Comparison of ENCODE assay signal across 8 mouse cellular contexts in genomic region chr6:87980374-87981029, GRCm38 (mm10). TPM values are rescaled to one million over a fixed set of nuclear protein-coding genes. Genes with fewer than 3 reads are reported as not detected.
A peak's percentile ranks its signal among the peaks of the same experiment; 100 is the strongest.
DNase-seq lines count a peak whose midpoint lies in the region; ATAC-seq and TF ChIP-seq lines count a peak whose summit lies in the region.

No protein-coding gene starts in this region.

- under 1% methylated on average over 65 of the region's 66 CpGs for WGBS in intestine, postnatal 0 days
- WGBS in midbrain, postnatal 0 days: under 1% methylated on average over 61 of the region's 66 CpGs
- under 1% methylated on average over 51 of the region's 66 CpGs for WGBS in stomach, postnatal 0 days

- ATAC-seq in intestine, postnatal 0 days: peak; percentile 73
- ATAC-seq in midbrain, postnatal 0 days (ENCODE audit: low FRiP score): peak; percentile 91
- ATAC-seq in stomach, postnatal 0 days (ENCODE audit: low FRiP score, low TSS enrichment): peak; percentile 77

- H3K9ac ChIP-seq in intestine, postnatal 0 days (ENCODE audit: low read depth, low read length): peak overlapping the region; percentile 75
- peak overlapping the region; percentile 90 for H3K9ac ChIP-seq in midbrain, postnatal 0 days (replicated peaks; ENCODE audit: low read length, poor library complexity, severe bottlenecking)
- peak overlapping the region; percentile 82 for H3K9ac ChIP-seq in stomach, postnatal 0 days (ENCODE audit: low read length)

- H3K36me3 ChIP-seq in intestine, postnatal 0 days (ENCODE audit: control insufficient read depth, insufficient read depth): peaks cover 3% of the 10 kb centered on the region; the same call in 1 of the 2 replicates
- H3K36me3 ChIP-seq in midbrain, postnatal 0 days (ENCODE audit: insufficient read depth, low read length): peaks cover 9% of the 10 kb centered on the region
- no peaks in the 10 kb centered on the region for H3K36me3 ChIP-seq in stomach, postnatal 0 days (ENCODE audit: control insufficient read depth, insufficient read depth, low read length)

- no peaks in the 10 kb centered on the region for H3K4me1 ChIP-seq in intestine, postnatal 0 days (replicated peaks; ENCODE audit: control insufficient read depth, insufficient read depth, low read length)
- H3K4me1 ChIP-seq in midbrain, postnatal 0 days (ENCODE audit: insufficient read depth, low read length): peaks cover 12% of the 10 kb centered on the region; the same call in 1 of the 2 replicates
- peaks cover 3% of the 10 kb centered on the region; the same call in 1 of the 2 replicates for H3K4me1 ChIP-seq in stomach, postnatal 0 days (replicated peaks; ENCODE audit: control insufficient read depth, insufficient read depth)

- no peaks in the 10 kb centered on the region for H3K9me3 ChIP-seq in intestine, postnatal 0 days (ENCODE audit: control insufficient read depth)
- H3K9me3 ChIP-seq in midbrain, postnatal 0 days (ENCODE audit: low read length): no peaks in the 10 kb centered on the region
- H3K9me3 ChIP-seq in stomach, postnatal 0 days (ENCODE audit: control insufficient read depth, low read length): no peaks in the 10 kb centered on the region

- intact Hi-C loops in gastrocnemius, adult 2 months (cut with DNase I): no loop called here

- no peak for TF ChIP-seq CTCF in gastrocnemius, adult 2 months (IDR thresholded peaks at IDR 0.05)
- TF ChIP-seq CTCF in intestine, postnatal 0 days (IDR thresholded peaks at IDR 0.05; ENCODE audit: low read depth): peak; percentile 48
- peak; percentile 72 for TF ChIP-seq CTCF in midbrain, postnatal 0 days (IDR thresholded peaks at IDR 0.05)
- peak; percentile 50 for TF ChIP-seq CTCF in stomach, postnatal 0 days (IDR thresholded peaks at IDR 0.05; ENCODE audit: low read depth)

- H3K27me3 ChIP-seq in intestine, postnatal 0 days (replicated peaks; ENCODE audit: control insufficient read depth, insufficient read depth, low read length): peaks cover 23% of the 10 kb centered on the region; the same call in 1 of the 2 replicates
- no peaks in the 10 kb centered on the region for H3K27me3 ChIP-seq in midbrain, postnatal 0 days (ENCODE audit: insufficient read depth, low read length)
- no peaks in the 10 kb centered on the region for H3K27me3 ChIP-seq in stomach, postnatal 0 days (ENCODE audit: control insufficient read depth, insufficient read depth, low read length)

- H3K27ac ChIP-seq in gastrocnemius, adult 2 months: no peak overlapping the region; the same call in 1 of the 2 replicates
- peak overlapping the region; percentile 57; the same call in 1 of the 2 replicates for H3K27ac ChIP-seq in intestine, postnatal 0 days (ENCODE audit: low read depth, low read length)
- H3K27ac ChIP-seq in midbrain, postnatal 0 days (ENCODE audit: low read depth, low read length): peak overlapping the region; percentile 91
- H3K27ac ChIP-seq in stomach, postnatal 0 days (replicated peaks): peak overlapping the region; percentile 82

- TF ChIP-seq EP300 in stomach, postnatal 0 days (optimal IDR thresholded peaks at IDR 0.05): no peak

- peak overlapping the region; percentile 93 for H3K4me2 ChIP-seq in intestine, postnatal 0 days (replicated peaks; ENCODE audit: low read depth)
- peak overlapping the region; percentile 89 for H3K4me2 ChIP-seq in midbrain, postnatal 0 days (ENCODE audit: low read depth, low read length, poor library complexity, severe bottlenecking)
- peak overlapping the region; percentile 88 for H3K4me2 ChIP-seq in stomach, postnatal 0 days (replicated peaks; ENCODE audit: low read depth)

- H3K4me3 ChIP-seq in gastrocnemius, adult 2 months: peak overlapping the region; percentile 79
- peak overlapping the region; percentile 69 for H3K4me3 ChIP-seq in intestine, postnatal 0 days (ENCODE audit: low read depth, low read length)
- peak overlapping the region; percentile 95 for H3K4me3 ChIP-seq in midbrain, postnatal 0 days (ENCODE audit: low read depth, low read length)
- H3K4me3 ChIP-seq in stomach, postnatal 0 days (ENCODE audit: low read depth, low read length): peak overlapping the region; percentile 80

- DNase-seq in gastrocnemius, adult 2 months: peak; percentile 50
- no peak for DNase-seq in gastrocnemius, adult 18-20 months (ENCODE audit: low spot score)
- peak; percentile 81 for DNase-seq in cerebellum, adult 9-10 months
- peak; percentile 82 to 86 for DNase-seq in frontal cortex, postnatal 10 days (ENCODE audit: low spot score in 2 of 2)
- peak; percentile 68 for DNase-seq in liver
- DNase-seq in midbrain, postnatal 0 days (ENCODE audit: low spot score): peak; percentile 94
- peak; percentile 76 for DNase-seq in stomach, postnatal 0 days (ENCODE audit: low spot score)

RNA-seq across cellular contexts. Expression of gene H1fx, which starts 0.9 kb away (rescaled TPM):
- total RNA-seq in gastrocnemius, adult 2 months (2021): 1 to 10 TPM in 1 of 2 experiments, under 1 TPM in 1; 0.99 to 1.6 TPM
- total RNA-seq in gastrocnemius, adult 18-20 months (2021): under 1 TPM; 0.62 TPM
- 15.4 and 17.5 TPM in 2 replicates for polyA plus RNA-seq in intestine, postnatal 0 days (2015; fragmentation: Nextera tagmentation; extraction: Ambion mirVana)
- total RNA-seq in midbrain, postnatal 0 days (2014; rRNA removed): 22.7 and 31.8 TPM in 2 replicates
- polyA plus RNA-seq in midbrain, postnatal 0 days (2015; fragmentation: Nextera tagmentation; extraction: Ambion mirVana): 42.8 and 52.8 TPM in 2 replicates
- polyA plus RNA-seq in stomach, postnatal 0 days (2015; fragmentation: Nextera tagmentation; extraction: Ambion mirVana): 17.3 and 20.0 TPM in 2 replicates
